Mouse (Mus musculus) cerebellum, adult 2 months (tissue): ENCODE results near the gene Usp7.

Experiments used
- CTCF ChIP-seq: fragments of 200-500 bp; IDR thresholded peaks from 2 replicates; pipeline ENCODE4 v1.5.1; 2011; ENCODE audit warnings: low read depth, mild to moderate bottlenecking, control low read depth, low read length, moderate library complexity, borderline replicate concordance; ENCODE audit not compliant: insufficient read depth
- POLR2A ChIP-seq: fragments of 200-500 bp; IDR thresholded peaks from 2 replicates; pipeline ENCODE4 v1.6.1; 2011; ENCODE audit warnings: low read length, control low read depth, borderline replicate concordance; ENCODE audit not compliant: insufficient read depth

DNA sequence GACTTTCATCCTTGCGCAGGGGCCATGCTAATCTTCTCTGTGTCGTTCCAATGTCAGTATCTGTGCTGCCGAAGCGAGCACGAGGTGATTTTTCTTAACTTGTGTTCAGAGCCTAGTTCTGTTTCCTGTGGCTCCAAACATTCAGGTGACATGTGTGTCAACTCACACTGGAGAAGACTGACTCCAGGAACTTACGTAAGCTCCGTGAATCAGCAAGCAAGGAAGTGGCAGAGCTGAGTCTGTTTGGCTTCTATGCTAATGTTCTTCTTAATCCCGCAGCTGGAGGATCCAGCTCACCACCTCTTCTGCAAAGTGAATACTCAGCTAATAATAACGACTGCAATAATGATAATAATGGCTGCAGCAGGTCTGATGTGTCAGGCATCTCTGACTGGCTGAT is 25.9 kb downstream of the Usp7 start:
- TF ChIP-seq CTCF (no peak), POLR2A (no peak)
